Mouse (Mus musculus) myocyte (in vitro differentiated cells): ENCODE data around the gene Haghl. TPM values are rescaled to one million over a fixed set of nuclear protein-coding genes. Genes with fewer than 3 reads are reported as not detected.
A peak's percentile ranks its signal among the peaks of the same experiment; 100 is the strongest.

Experiments used
- H3K27me3 ChIP-seq: one replicate; pipeline ENCODE4 v1.6.1; 2011; ENCODE audit not compliant: control insufficient read depth, insufficient read depth, insufficient read length
- H3K36me3 ChIP-seq: one replicate; pipeline ENCODE4 v1.6.1; 2011; ENCODE audit not compliant: control insufficient read depth, insufficient read depth
- H3K4me2 ChIP-seq: one replicate; pipeline ENCODE4 v1.6.1; 2011; ENCODE audit warnings: low read depth, control low read depth
- H3K4me3 ChIP-seq: one replicate; pipeline ENCODE4 v1.5.1; 2011; ENCODE audit warnings: mild to moderate bottlenecking, control low read depth, moderate library complexity
- H3K79me2 ChIP-seq: one replicate; pipeline ENCODE4 v1.6.1; 2011; ENCODE audit not compliant: control insufficient read depth, insufficient read depth
- H3ac ChIP-seq: one replicate; pipeline ENCODE4 v1.6.1; 2011; ENCODE audit not compliant: control insufficient read depth, insufficient read length
- CEBPB ChIP-seq: IDR thresholded peaks from 2 replicates; pipeline ENCODE4 v1.6.1; 2011; ENCODE audit warnings: mild to moderate bottlenecking, moderate library complexity; ENCODE audit not compliant: poor library complexity, insufficient read depth, severe bottlenecking
- E2F4 ChIP-seq: IDR thresholded peaks from one replicate; pipeline ENCODE4 v1.6.1; 2011; ENCODE audit warnings: mild to moderate bottlenecking, control low read depth, moderate library complexity; ENCODE audit not compliant: insufficient read depth
- MAX ChIP-seq: IDR thresholded peaks from one replicate; pipeline ENCODE4 v1.6.1; 2011; ENCODE audit warnings: low read depth, mild to moderate bottlenecking, control low read depth
- MYOD1 ChIP-seq, 3 experiments: IDR thresholded peaks; one replicate each; pipeline ENCODE4 v1.6.1; 2011; ENCODE audit warnings: control low read depth in 2 of 3, low read depth in 2 of 3, mild to moderate bottlenecking in 2 of 3, moderate library complexity in 1 of 3; ENCODE audit not compliant: insufficient read length in 2 of 3, control insufficient read depth in 1 of 3
- MYOG ChIP-seq, 3 experiments: IDR thresholded peaks; one replicate each; pipeline ENCODE4 v1.6.1; 2011; ENCODE audit warnings: control low read depth in 2 of 3, low read depth in 2 of 3, mild to moderate bottlenecking in 2 of 3; ENCODE audit not compliant: insufficient read length in 2 of 3, control insufficient read depth in 1 of 3, insufficient read depth in 1 of 3
- POLR2A ChIP-seq: IDR thresholded peaks from one replicate; pipeline ENCODE4 v1.6.1; 2011; ENCODE audit warnings: low read depth, mild to moderate bottlenecking, control low read depth, moderate library complexity; ENCODE audit not compliant: insufficient read length
- POLR2AphosphoS2 ChIP-seq: IDR thresholded peaks from one replicate; pipeline ENCODE4 v1.6.1; 2011; ENCODE audit warnings: low read depth, control low read depth; ENCODE audit not compliant: insufficient read length
- REST ChIP-seq: IDR thresholded peaks from one replicate; pipeline ENCODE4 v1.6.1; 2011; ENCODE audit warnings: mild to moderate bottlenecking, control low read depth, moderate library complexity; ENCODE audit not compliant: insufficient read depth, insufficient read length
- SRF ChIP-seq: IDR thresholded peaks from one replicate; pipeline ENCODE4 v1.6.1; 2011; ENCODE audit warnings: low read depth; ENCODE audit not compliant: control insufficient read depth, insufficient read length
- TCF12 ChIP-seq: IDR thresholded peaks from one replicate; pipeline ENCODE4 v1.6.1; 2011; ENCODE audit warnings: mild to moderate bottlenecking, control low read depth; ENCODE audit not compliant: poor library complexity, insufficient read depth, severe bottlenecking
- TCF3 ChIP-seq: IDR thresholded peaks from one replicate; pipeline ENCODE4 v1.6.1; 2011; ENCODE audit warnings: low read depth, control low read depth; ENCODE audit not compliant: insufficient read length
- USF1 ChIP-seq: IDR thresholded peaks from one replicate; pipeline ENCODE4 v1.6.1; 2011; ENCODE audit warnings: low read depth, mild to moderate bottlenecking, control low read depth, moderate library complexity
- polyA plus RNA-seq: library from polyadenylated mRNA; unstranded; fragments of >200 nt; fragmentation: generic; extraction: Trizol; gene quantifications from one replicate; pipeline ENCODE4 v1.2.1, GENCODE M21; 2012; ENCODE audit warnings: missing spikeins

Gene Haghl
- polyA plus RNA-seq, 1 experiment = 29.8 TPM

DNA sequence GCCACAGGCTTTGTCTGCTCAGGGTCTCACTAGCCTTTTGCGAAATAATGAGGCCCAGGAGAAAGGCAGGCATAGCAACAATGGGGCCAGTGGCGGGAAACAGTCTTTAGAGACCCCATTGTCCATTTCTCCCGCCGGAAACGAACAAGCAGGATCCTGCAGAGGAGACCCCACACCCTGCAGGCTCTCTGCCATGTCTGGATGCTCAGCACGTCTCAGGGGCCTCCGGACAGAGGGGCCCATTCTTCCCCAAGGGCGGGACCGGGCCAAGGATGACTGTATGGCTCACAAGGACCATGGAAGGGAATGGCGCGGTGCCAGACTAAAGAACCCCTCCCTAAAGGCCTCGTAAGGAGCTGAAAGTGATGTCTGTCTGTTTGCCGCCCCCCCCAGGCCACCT is 8.7 kb upstream of the Haghl start:
- H3K36me3 ChIP-seq = no peaks in the 10 kb centered on the region
- no peak overlapping the region for H3ac ChIP-seq
- no peaks in the 10 kb centered on the region for H3K27me3 ChIP-seq
- H3K79me2 ChIP-seq = no peaks in the 10 kb centered on the region
- TF ChIP-seq MYOG (IDR thresholded peaks at IDR 0.05; ENCODE audit: control insufficient read depth in 1 of 3, insufficient read depth in 1 of 3, insufficient read length in 2 of 3, low read depth in 2 of 3) (no peak), REST (no peak), POLR2A (no peak), E2F4 (no peak), MYOD1 (IDR thresholded peaks at IDR 0.05; ENCODE audit: control insufficient read depth in 1 of 3, insufficient read length in 2 of 3, low read depth in 2 of 3) (no peak), POLR2AphosphoS2 (no peak), TCF3 (no peak), USF1 (no peak), CEBPB (no peak), TCF12 (no peak), MAX (no peak), SRF (no peak)
- H3K4me3 ChIP-seq = no peak overlapping the region
- no peak overlapping the region for H3K4me2 ChIP-seq

DNA sequence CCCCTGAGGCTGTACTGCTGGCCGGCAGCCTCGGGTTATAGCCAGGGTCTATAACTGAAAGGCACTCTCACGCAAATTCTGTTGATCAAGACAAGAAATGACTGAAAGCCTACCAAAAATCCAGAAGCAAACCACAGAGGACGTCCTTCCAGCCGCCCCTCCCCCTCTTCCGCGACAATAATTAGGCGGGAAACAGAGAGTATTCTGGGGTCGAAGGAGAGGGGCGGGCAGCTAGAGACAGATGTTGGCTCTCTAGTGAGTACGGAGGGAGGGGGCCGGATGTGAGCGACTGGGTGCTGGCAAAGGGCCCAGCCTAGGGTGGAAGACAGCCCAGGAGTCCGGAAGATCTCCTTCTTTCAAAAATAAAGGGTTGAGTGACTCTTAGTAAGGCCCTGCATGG is 7.1 kb upstream of the Haghl start, which contains the start of gene Fam173a:
TSS of gene Fam173a (minus strand) at position 287 of the 400 bp plus-strand sequence.
- Histone ChIP-seq H3K36me3 (no peaks in the 10 kb centered on the region), H3K79me2 (no peaks in the 10 kb centered on the region), H3ac (peak within 1 kb of the TSS; percentile 19), H3K4me2 (peak within 1 kb of the TSS; percentile 90), H3K27me3 (no peaks in the 10 kb centered on the region), H3K4me3 (peak within 1 kb of the TSS; percentile 65)
- TF ChIP-seq E2F4 (no peak), POLR2AphosphoS2 (no peak), REST (no peak)

DNA sequence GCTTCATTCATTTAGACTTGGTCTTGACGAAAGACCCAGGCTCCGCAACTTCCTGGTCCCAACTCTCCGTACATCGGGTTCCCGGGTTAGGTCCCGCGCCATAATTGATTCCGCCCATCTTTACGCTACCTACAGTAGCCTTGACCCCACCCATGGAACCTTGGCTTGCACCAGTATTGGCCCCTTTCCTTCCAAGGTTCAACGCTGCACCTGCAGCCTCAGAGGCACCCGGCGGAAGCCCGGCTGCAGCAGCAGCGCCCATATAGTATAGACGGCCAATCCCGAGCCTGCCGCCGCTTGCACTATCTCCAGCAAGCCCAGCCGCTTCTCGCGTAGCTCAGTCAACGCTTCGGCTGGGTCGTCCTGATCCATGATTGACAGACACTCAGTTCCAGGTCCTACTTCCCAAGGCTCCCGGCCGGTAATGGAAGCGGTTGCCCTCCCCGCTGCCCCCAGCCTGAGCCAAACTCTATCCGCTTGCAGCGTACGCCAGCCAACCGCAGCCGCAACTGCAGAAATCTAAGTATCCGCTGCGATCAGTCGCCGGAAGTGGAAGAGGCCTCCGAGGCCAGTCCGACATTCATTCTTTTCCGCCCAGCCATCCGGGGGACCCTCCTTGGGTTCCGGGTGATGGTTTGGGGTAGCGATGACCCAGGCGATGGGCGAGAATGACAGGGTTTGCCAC is 6.5 kb upstream of the Haghl start:
- peak overlapping the region; percentile 19 for H3ac ChIP-seq
- H3K4me2 ChIP-seq = peak overlapping the region; percentile 90
- H3K27me3 ChIP-seq = no peaks in the 10 kb centered on the region
- peak overlapping the region; percentile 65 for H3K4me3 ChIP-seq
- TF ChIP-seq POLR2AphosphoS2 = peak; percentile 91
- TF ChIP-seq USF1 = no peak
- no peak for TF ChIP-seq SRF
- peak; percentile 85 for TF ChIP-seq POLR2A
- no peak for TF ChIP-seq CEBPB
- peak in 1 of 3 experiments; percentile 16 for TF ChIP-seq MYOG (IDR thresholded peaks at IDR 0.05; ENCODE audit: control insufficient read depth in 1 of 3, insufficient read depth in 1 of 3, insufficient read length in 2 of 3, low read depth in 2 of 3)
- no peak for TF ChIP-seq REST
- no peaks in the 10 kb centered on the region for H3K36me3 ChIP-seq
- H3K79me2 ChIP-seq = no peaks in the 10 kb centered on the region

DNA sequence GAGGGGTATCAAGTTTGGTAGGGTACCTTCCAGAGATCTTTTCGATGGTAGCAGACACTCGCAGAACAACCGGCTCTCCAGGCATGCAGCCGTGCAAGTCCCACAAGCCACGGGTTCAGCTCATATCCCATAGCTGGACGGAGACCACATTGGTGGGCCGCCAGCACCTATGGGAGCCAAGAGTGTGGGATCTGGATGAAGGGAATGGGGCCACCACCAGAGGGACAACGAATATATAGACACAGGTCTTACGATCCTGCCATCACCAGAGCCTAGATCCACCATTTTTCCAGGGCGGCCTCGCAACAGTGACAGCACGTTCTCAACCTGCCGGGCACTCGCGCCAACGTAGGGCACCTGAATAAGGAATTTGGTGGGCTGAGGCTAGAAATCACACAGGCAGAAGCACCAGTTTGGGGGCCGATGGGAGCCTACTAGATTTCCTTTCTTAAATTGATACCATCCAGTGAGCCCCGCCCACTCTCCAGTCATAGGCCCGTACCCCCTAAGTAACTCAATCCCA is 5.9 kb upstream of the Haghl start:
- peak overlapping the region; percentile 19 for H3ac ChIP-seq
- no peaks in the 10 kb centered on the region for H3K27me3 ChIP-seq
- H3K4me3 ChIP-seq = peak overlapping the region; percentile 65
- no peaks in the 10 kb centered on the region for H3K36me3 ChIP-seq
- no peaks in the 10 kb centered on the region for H3K79me2 ChIP-seq
- peak; percentile 12 for TF ChIP-seq POLR2AphosphoS2
- no peak for TF ChIP-seq MYOG (IDR thresholded peaks at IDR 0.05; ENCODE audit: control insufficient read depth in 1 of 3, insufficient read depth in 1 of 3, insufficient read length in 2 of 3, low read depth in 2 of 3)
- H3K4me2 ChIP-seq = peak overlapping the region; percentile 90

GRCm38 (mm10) chr17:25786781-25787504 is 1.5 kb upstream of the Haghl start:
- Histone ChIP-seq H3K36me3 (peaks cover 1% of the 10 kb centered on the region), H3ac (no peak overlapping the region), H3K79me2 (no peaks in the 10 kb centered on the region), H3K27me3 (no peaks in the 10 kb centered on the region), H3K4me2 (no peak overlapping the region), H3K4me3 (no peak overlapping the region)
- no peak for TF ChIP-seq MYOG (IDR thresholded peaks at IDR 0.05; ENCODE audit: control insufficient read depth in 1 of 3, insufficient read depth in 1 of 3, insufficient read length in 2 of 3, low read depth in 2 of 3)
- TF ChIP-seq POLR2AphosphoS2 = peak; percentile 58
